Mouse (Mus musculus): ENCODE results near the gene Cutc.

- no peak for TF ChIP-seq EP300 (IDR thresholded peaks at IDR 0.05; ENCODE audit: low read depth in 1 of 2, low read length in 2 of 2)
- TF ChIP-seq GABPA (IDR thresholded peaks at IDR 0.05; ENCODE audit: low read depth, low read length) = no peak
- TF ChIP-seq CTCF (IDR thresholded peaks at IDR 0.05 in 2 of 3, conservative IDR thresholded peaks at IDR 0.05 in 1 of 3; ENCODE audit: control insufficient read depth in 1 of 3, insufficient read depth in 1 of 3, low read depth in 2 of 3, low read length in 3 of 3, poor library complexity in 1 of 3, severe bottlenecking in 1 of 3) = no peak
- TF ChIP-seq ZNF384 (IDR thresholded peaks at IDR 0.05; ENCODE audit: low read depth, low read length) = no peak
- no peak for TF ChIP-seq ELF1 (IDR thresholded peaks at IDR 0.05; ENCODE audit: low read depth, low read length)
- TF ChIP-seq E2F4 (IDR thresholded peaks at IDR 0.05; ENCODE audit: borderline replicate concordance, low read depth, low read length) = no peak
- no peak for TF ChIP-seq GATA1 (IDR thresholded peaks at IDR 0.05; ENCODE audit: low read depth, low read length)
- no peak for TF ChIP-seq RCOR1 (IDR thresholded peaks at IDR 0.05; ENCODE audit: low read depth, low read length)
- no peak for TF ChIP-seq USF1 (IDR thresholded peaks at IDR 0.05; ENCODE audit: low read depth, low read length)
- no peak for TF ChIP-seq TAL1 (IDR thresholded peaks at IDR 0.05; ENCODE audit: low read length)
- no peak for TF ChIP-seq MAFK (IDR thresholded peaks at IDR 0.05; ENCODE audit: borderline replicate concordance, low read depth, low read length)
- TF ChIP-seq POLR2A (IDR thresholded peaks at IDR 0.05; ENCODE audit: control insufficient read depth in 1 of 2, insufficient read depth in 1 of 2, low read depth in 1 of 2, low read length in 2 of 2, poor library complexity in 1 of 2) = no peak
- TF ChIP-seq USF2 (IDR thresholded peaks at IDR 0.05; ENCODE audit: borderline replicate concordance in 1 of 2, insufficient read depth in 1 of 2, low read depth in 1 of 2, low read length in 2 of 2) = no peak
- TF ChIP-seq POLR2AphosphoS5 (IDR thresholded peaks at IDR 0.05; ENCODE audit: borderline replicate concordance, low read depth, low read length) = no peak
These were observed 41.2 kb downstream of the Cutc start for GRCm38 (mm10) chr19:43793951-43794350.
